Mouse (Mus musculus) forebrain, embryonic 12.5 days (tissue): ENCODE data around the gene Psmg3. TPM values are rescaled to one million over a fixed set of nuclear protein-coding genes. Genes with fewer than 3 reads are reported as not detected.

Experiments
- ATAC-seq: fragments of 200-750 bp; cut with Nextera tagmentation; 2 replicates; pipeline ENCODE4 v1.8.0; 2017; ENCODE audit warnings: moderate TSS enrichment; ENCODE audit not compliant: low FRiP score
- H3K27ac ChIP-seq: fragments of 300-500 bp; sonication (generic); 2 replicates; pipeline ENCODE4 v1.5.1; 2016; ENCODE audit warnings: mild to moderate bottlenecking
- H3K27me3 ChIP-seq: fragments of 300-500 bp; sonication (generic); 2 replicates; pipeline ENCODE4 v1.6.1; 2016; ENCODE audit warnings: mild to moderate bottlenecking
- H3K36me3 ChIP-seq: fragments of 300-500 bp; sonication (generic); replicated peaks from 2 replicates; pipeline ENCODE4 v1.6.1; 2016; ENCODE audit warnings: mild to moderate bottlenecking
- H3K4me1 ChIP-seq: fragments of 300-500 bp; sonication (generic); 2 replicates; pipeline ENCODE4 v1.6.1; 2016
- H3K4me2 ChIP-seq: fragments of 300-500 bp; sonication (generic); 2 replicates; pipeline ENCODE4 v1.6.1; 2016; ENCODE audit warnings: mild to moderate bottlenecking, moderate library complexity
- H3K4me3 ChIP-seq: fragments of 300-500 bp; sonication (generic); replicated peaks from 2 replicates; pipeline ENCODE4 v1.5.1; 2016; ENCODE audit warnings: mild to moderate bottlenecking
- H3K9ac ChIP-seq: fragments of 300-500 bp; sonication (generic); 2 replicates; pipeline ENCODE4 v1.6.1; 2016; ENCODE audit warnings: mild to moderate bottlenecking
- H3K9me3 ChIP-seq: fragments of 300-500 bp; sonication (generic); 2 replicates; pipeline ENCODE4 v1.6.1; 2016
- WGBS: fragments of 180-500 bp; shearing (Covaris S2); methylation state at CpG from one replicate; pipeline ENCODE4 v1.1.7; 2016; 5-methylcytosine and 5-hydroxymethylcytosine counted together
- polyA plus RNA-seq: library from polyadenylated mRNA; unstranded; fragments of >200 nt; fragmentation: Nextera tagmentation; extraction: Ambion mirVana; gene quantifications from 2 replicates; pipeline ENCODE4 v1.2.1, GENCODE M21; 2016

Psmg3 gene
- polyA plus RNA-seq, 1 experiment from 2014 or later: 75.8 TPM

DNA sequence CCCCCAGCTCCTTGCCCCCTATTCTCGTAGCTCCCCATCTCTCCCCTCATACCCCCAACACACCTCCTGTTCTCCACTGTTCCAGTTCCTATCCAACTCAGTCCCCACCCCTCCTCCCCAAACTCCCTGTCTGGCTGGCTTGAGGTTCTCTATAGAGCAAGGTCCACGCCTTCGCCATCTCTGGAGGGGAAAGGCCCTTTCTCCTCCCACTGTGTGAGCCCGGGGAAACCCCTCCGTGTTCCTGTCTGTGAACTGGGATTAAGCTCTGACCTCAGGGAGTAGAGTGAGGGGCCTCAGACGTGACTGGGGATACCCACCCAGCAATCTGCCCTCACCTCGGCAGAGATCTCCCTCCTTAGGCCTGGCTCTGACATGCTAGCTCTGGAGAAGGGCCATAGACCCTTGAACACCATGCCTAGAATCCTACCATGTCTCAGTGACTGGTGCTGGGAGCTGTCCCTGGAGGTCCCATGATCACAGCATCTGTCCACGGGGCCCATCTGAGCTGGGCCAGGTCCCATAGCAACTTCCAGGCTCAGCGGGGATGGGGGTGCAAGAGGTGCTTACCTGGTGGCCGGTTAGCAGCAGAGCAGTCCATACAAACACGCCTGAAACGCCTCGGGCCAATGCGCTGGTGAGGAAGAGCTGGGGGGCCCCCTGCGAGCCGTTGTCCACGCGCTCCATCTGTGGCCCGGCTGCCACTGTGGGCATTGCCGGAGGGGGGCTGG lies 14.1 kb downstream of the Psmg3 start:
- no peak overlapping the region for H3K27ac ChIP-seq
- no peaks in the 10 kb centered on the region for H3K9me3 ChIP-seq
- H3K4me3 ChIP-seq: no peak overlapping the region
- no peaks in the 10 kb centered on the region for H3K4me1 ChIP-seq
- no peak overlapping the region for H3K4me2 ChIP-seq
- WGBS: 76% methylated on average over 20 of the region's 20 CpGs
- H3K27me3 ChIP-seq: peaks cover 44% of the 10 kb centered on the region
- no peak for ATAC-seq
- H3K36me3 ChIP-seq: no peaks in the 10 kb centered on the region
- no peak overlapping the region for H3K9ac ChIP-seq

DNA sequence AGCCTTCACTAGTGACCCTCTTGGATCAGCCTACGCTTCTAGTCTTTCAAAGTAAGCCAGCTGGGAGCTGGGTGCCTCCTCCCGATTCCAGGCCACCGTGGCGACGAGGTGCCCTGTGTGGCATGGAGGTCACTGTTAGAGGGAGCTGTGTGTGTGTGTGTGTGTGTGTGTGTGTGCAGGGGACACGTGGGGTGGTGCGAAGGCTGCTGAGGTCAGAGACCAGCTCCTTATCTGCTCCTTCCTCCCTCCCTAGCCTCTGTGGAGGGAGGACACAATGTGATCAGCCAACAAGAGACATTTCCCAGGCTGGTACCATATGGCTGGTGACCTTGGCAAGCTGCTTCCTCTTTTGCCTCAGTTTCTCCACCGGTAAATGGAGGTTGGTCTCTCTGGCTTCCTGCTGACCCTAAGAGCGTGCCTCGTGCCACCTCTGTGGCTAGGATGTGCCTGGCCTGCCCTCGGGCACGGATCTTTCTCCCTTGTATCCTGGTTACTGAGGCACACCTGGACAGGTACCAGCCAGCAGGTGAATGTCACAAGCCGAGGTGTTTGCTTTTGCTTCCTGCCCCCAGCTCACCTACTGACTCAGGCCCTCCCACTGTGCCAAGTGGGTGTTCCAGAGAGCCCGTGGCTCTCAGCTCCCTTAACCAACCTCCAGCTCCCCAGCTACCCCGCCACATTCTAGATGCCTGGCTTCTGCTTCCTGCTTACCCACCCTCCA lies 14.8 kb downstream of the Psmg3 start:
- Histone ChIP-seq H3K4me3 (no peak overlapping the region), H3K27me3 (peaks cover 44% of the 10 kb centered on the region), H3K36me3 (no peaks in the 10 kb centered on the region), H3K4me2 (no peak overlapping the region), H3K9ac (no peak overlapping the region), H3K27ac (no peak overlapping the region), H3K4me1 (no peaks in the 10 kb centered on the region), H3K9me3 (no peaks in the 10 kb centered on the region)
- WGBS: 78% methylated on average over 15 of the region's 15 CpGs
- ATAC-seq: no peak

GRCm38 (mm10) chr5:139809397-139809796 lies 17.3 kb downstream of the Psmg3 start:
- WGBS: 66% methylated on average over 4 of the region's 4 CpGs
- no peak overlapping the region for H3K4me2 ChIP-seq
- H3K4me1 ChIP-seq: peaks cover under 1% of the 10 kb centered on the region; the same call in 1 of the 2 replicates
- no peaks in the 10 kb centered on the region for H3K9me3 ChIP-seq
- H3K27me3 ChIP-seq: peaks cover 24% of the 10 kb centered on the region
- H3K4me3 ChIP-seq: no peak overlapping the region
- no peak overlapping the region for H3K27ac ChIP-seq
- no peak overlapping the region for H3K9ac ChIP-seq
- H3K36me3 ChIP-seq: no peaks in the 10 kb centered on the region
- no peak for ATAC-seq

DNA sequence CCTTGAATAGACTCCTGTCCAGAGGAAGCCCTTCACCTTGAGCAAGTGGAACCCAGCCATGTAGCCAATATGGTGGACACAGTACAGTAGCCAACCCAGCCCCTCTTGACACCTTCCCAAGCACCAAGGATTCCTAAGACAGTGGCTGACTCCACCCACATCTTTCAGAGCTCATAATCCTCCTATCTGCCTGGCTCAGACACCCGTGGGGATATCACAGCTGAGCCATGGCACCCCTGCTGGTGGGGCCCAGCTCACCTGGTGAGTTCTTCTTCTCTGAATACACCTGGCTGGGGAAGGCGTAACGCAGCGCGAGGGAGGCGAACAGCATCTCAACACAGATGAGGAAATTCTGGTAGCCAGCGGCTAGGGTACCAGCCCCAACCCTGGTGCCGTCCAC lies 20.8 kb downstream of the Psmg3 start:
- no peaks in the 10 kb centered on the region for H3K9me3 ChIP-seq
- no peak overlapping the region for H3K27ac ChIP-seq
- H3K9ac ChIP-seq: no peak overlapping the region
- H3K4me2 ChIP-seq: no peak overlapping the region
- WGBS: 93% methylated on average over 8 of the region's 8 CpGs
- H3K36me3 ChIP-seq: peaks cover 5% of the 10 kb centered on the region
- no peaks in the 10 kb centered on the region for H3K27me3 ChIP-seq
- ATAC-seq: no peak
- H3K4me1 ChIP-seq: peaks cover 14% of the 10 kb centered on the region
- H3K4me3 ChIP-seq: no peak overlapping the region

DNA sequence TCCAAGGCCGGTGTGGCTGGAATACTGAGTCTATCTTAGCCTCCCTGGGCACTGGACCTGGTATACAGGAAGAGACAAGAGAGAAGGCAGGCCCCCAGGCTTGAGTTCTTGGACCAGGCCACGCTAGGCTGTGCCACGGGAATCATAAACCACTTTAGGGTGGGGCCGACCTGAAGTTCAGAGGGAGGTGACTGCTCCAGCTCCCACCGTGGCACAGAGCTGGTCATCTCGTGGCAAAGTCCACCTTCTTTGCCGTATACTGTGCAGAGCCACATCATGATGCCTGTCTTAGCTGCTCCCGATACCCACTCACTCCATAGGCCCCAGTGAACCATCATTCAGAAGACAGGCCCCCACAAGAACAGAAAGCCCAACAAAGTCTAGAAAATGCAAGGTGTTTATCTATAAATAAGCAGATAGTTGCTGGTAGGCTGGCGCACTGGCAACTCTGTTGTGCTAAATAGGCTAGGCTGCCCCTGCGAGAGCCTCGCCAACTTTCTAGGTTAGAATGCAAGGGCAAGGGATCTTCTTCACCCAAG lies 22.0 kb downstream of the Psmg3 start:
- 0 out of 2 replicates have a peak overlapping the region, but pooled peaks have one; percentile 19 for H3K27ac ChIP-seq
- H3K4me2 ChIP-seq: no peak overlapping the region
- H3K36me3 ChIP-seq: peaks cover 12% of the 10 kb centered on the region
- no peak overlapping the region for H3K9ac ChIP-seq
- peaks cover 14% of the 10 kb centered on the region for H3K4me1 ChIP-seq
- H3K4me3 ChIP-seq: no peak overlapping the region
- ATAC-seq: no peak
- H3K9me3 ChIP-seq: no peaks in the 10 kb centered on the region
- H3K27me3 ChIP-seq: no peaks in the 10 kb centered on the region
- WGBS: 85% methylated on average over 11 of the region's 11 CpGs

DNA sequence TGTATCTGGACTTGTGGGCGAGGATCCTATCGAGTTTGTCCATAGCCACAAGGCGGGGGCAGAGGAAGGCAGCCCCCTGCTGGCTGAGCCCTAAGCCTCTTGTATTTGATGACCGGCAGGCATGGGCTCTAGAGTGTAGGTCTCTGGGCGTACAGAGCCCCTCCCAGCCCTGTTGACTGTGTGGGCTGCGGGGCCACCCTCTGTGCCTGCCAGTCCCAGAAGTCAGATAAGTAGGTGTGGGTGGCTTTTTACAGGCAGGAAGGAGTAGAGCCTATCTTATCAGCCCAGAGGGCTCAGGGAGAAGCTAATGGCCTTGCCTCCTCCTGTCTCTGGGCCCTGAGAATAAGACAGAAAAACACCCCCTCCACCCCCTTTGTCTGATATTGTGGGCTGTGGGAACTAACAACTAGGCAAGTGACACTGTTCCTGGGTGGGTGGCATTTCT lies 22.6 kb downstream of the Psmg3 start:
- Histone ChIP-seq H3K27ac (peak overlapping the region; percentile 50; the same call in 1 of the 2 replicates), H3K4me1 (peaks cover 15% of the 10 kb centered on the region), H3K27me3 (no peaks in the 10 kb centered on the region), H3K36me3 (peaks cover 12% of the 10 kb centered on the region), H3K4me2 (0 out of 2 replicates have a peak overlapping the region, but pooled peaks have one; percentile 25), H3K9ac (no peak overlapping the region), H3K4me3 (no peak overlapping the region), H3K9me3 (no peaks in the 10 kb centered on the region)
- 0 out of 2 replicates have a peak, but pooled peaks have one; percentile 47 for ATAC-seq
- WGBS: 4% methylated on average over 6 of the region's 6 CpGs

DNA sequence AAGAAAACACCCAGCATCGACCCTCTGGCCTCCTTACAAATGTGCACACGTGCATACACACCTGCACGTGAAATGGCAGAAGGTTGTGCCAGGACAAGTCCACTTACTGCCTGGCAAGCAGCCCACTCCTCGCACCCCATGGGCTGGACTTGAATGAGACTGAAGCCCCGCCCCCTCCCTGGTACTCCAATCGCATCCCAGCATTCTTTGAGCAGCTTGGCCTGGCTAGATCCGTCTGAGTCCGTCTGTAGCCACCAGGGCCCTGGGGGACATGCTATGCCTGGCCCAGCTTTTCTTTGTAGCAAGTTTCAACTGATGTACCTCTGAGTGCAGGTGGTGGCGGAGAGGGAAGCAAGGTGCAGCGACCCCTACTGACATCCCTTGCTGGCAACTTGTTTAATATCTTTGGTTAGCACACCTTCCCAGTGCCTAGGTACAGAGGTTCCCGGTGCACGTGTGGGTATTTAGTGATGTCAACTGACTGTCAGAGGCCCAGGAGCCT lies 23.0 kb downstream of the Psmg3 start:
- no peaks in the 10 kb centered on the region for H3K27me3 ChIP-seq
- 7% methylated on average over 12 of the region's 12 CpGs for WGBS

DNA sequence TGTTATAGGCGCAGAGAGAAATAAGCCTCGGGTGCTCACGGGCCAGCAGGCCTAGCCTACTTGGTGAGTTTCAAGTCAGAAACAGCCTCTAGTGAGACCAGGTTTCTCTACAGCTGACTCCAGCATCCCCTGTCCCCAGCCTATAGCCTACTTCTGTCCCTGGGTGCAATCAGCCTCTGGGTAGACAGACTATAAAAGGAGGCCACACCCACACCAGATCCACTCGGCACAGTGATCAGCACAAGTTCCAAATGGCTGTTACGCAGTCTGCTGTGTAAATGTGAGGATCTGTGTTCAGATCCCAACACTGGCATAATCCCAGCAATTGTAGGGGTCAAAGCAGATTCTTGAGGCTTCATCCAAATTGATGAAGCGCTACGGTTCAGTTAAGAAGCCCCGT lies 23.5 kb downstream of the Psmg3 start:
- Histone ChIP-seq H3K27ac (0 out of 2 replicates have a peak overlapping the region, but pooled peaks have one; percentile 50), H3K36me3 (peaks cover 12% of the 10 kb centered on the region), H3K4me1 (peaks cover 25% of the 10 kb centered on the region), H3K4me3 (no peak overlapping the region), H3K9me3 (no peaks in the 10 kb centered on the region), H3K9ac (no peak overlapping the region), H3K27me3 (no peaks in the 10 kb centered on the region), H3K4me2 (no peak overlapping the region)
- ATAC-seq: no peak
- 83% methylated on average over 8 of the region's 8 CpGs for WGBS

More for the DNA sequence above, 23.0 kb downstream of the Psmg3 start:
- Histone ChIP-seq H3K9me3 (no peaks in the 10 kb centered on the region), H3K4me3 (no peak overlapping the region), H3K4me2 (peak overlapping the region; percentile 25), H3K27ac (peak overlapping the region; percentile 50; the same call in 1 of the 2 replicates), H3K4me1 (peaks cover 20% of the 10 kb centered on the region), H3K36me3 (peaks cover 12% of the 10 kb centered on the region), H3K9ac (no peak overlapping the region)
- ATAC-seq: peak; percentile 77

GRCm38 (mm10) chr5:139801880-139802279 lies 24.8 kb downstream of the Psmg3 start:
- Histone ChIP-seq H3K4me3 (no peak overlapping the region), H3K27ac (no peak overlapping the region), H3K36me3 (peaks cover 12% of the 10 kb centered on the region), H3K9me3 (no peaks in the 10 kb centered on the region), H3K4me2 (no peak overlapping the region), H3K9ac (no peak overlapping the region), H3K4me1 (peaks cover 38% of the 10 kb centered on the region), H3K27me3 (no peaks in the 10 kb centered on the region)
- WGBS: 96% methylated on average over 10 of the region's 10 CpGs
- no peak for ATAC-seq

DNA sequence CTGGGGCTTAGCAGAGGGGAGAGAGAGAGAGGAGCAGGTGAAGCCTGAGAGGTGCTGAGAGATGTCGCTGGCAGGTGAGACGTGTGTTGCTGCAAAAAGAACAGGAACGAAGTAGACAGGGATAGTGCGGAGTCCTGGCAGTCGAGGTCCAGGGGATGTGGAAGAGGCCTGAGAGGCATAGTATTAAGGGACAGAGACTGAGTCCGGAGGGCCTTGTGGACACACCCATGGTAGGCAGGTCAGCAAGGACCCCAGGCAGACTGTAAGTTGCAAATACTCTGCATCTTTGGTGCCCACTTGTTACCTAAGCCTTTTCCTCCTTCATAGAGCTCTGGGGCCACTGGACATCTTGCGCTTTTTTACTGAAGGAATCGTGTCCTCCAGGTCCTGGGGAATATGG lies 25.5 kb downstream of the Psmg3 start:
- no peaks in the 10 kb centered on the region for H3K27me3 ChIP-seq
- H3K36me3 ChIP-seq: peaks cover 12% of the 10 kb centered on the region
- no peak overlapping the region for H3K9ac ChIP-seq
- H3K9me3 ChIP-seq: no peaks in the 10 kb centered on the region
- H3K4me2 ChIP-seq: no peak overlapping the region
- ATAC-seq: no peak
- WGBS: 94% methylated on average over 8 of the region's 8 CpGs
- H3K4me3 ChIP-seq: no peak overlapping the region
- H3K4me1 ChIP-seq: peaks cover 44% of the 10 kb centered on the region
- no peak overlapping the region for H3K27ac ChIP-seq

GRCm38 (mm10) chr5:139799801-139800590 lies 26.7 kb downstream of the Psmg3 start:
- Histone ChIP-seq H3K27me3 (no peaks in the 10 kb centered on the region), H3K4me1 (peaks cover 49% of the 10 kb centered on the region), H3K4me2 (no peak overlapping the region), H3K4me3 (no peak overlapping the region), H3K27ac (no peak overlapping the region), H3K36me3 (peaks cover 12% of the 10 kb centered on the region), H3K9me3 (no peaks in the 10 kb centered on the region), H3K9ac (no peak overlapping the region)
- ATAC-seq: no peak
- WGBS: 92% methylated on average over 33 of the region's 33 CpGs

GRCm38 (mm10) chr5:139799041-139799440 lies 27.6 kb downstream of the Psmg3 start:
- H3K9me3 ChIP-seq: no peaks in the 10 kb centered on the region
- no peaks in the 10 kb centered on the region; the same call in 1 of the 2 replicates for H3K27me3 ChIP-seq
- WGBS: 97% methylated on average over 7 of the region's 9 CpGs
- no peak overlapping the region for H3K4me2 ChIP-seq
- ATAC-seq: no peak
- H3K36me3 ChIP-seq: peaks cover 12% of the 10 kb centered on the region
- H3K4me1 ChIP-seq: peaks cover 49% of the 10 kb centered on the region
- no peak overlapping the region for H3K27ac ChIP-seq
- no peak overlapping the region for H3K4me3 ChIP-seq
- no peak overlapping the region for H3K9ac ChIP-seq
